Mouse (Mus musculus) liver, adult 2 months (tissue): ENCODE results near the gene C87436. TPM values are rescaled to one million over a fixed set of nuclear protein-coding genes. Genes with fewer than 3 reads are reported as not detected.

Source experiments
- DNase-seq: peaks from one replicate; pipeline ENCODE4 v3.0.0-alpha.2; 2011; ENCODE audit warnings: low read depth, low spot score; ENCODE audit errors: extremely low read depth
- H3K27ac ChIP-seq: fragments of 200-500 bp; replicated peaks from 2 replicates; pipeline ENCODE4 v1.5.1; 2012; ENCODE audit warnings: low read depth, mild to moderate bottlenecking, control low read depth, inconsistent platforms, low read length; ENCODE audit not compliant: insufficient read depth
- H3K27me3 ChIP-seq: fragments of 200-500 bp; 2 replicates; pipeline ENCODE4 v1.6.1; 2012; ENCODE audit warnings: mild to moderate bottlenecking, moderate library complexity, low read length, inconsistent platforms; ENCODE audit not compliant: control insufficient read depth, insufficient read depth
- H3K36me3 ChIP-seq: fragments of 200-500 bp; 2 replicates; pipeline ENCODE4 v1.6.1; 2012; ENCODE audit warnings: low read length, inconsistent platforms; ENCODE audit not compliant: control insufficient read depth, insufficient read depth
- H3K4me1 ChIP-seq: fragments of 200-500 bp; 2 replicates; pipeline ENCODE4 v1.6.1; 2011; ENCODE audit warnings: low read length; ENCODE audit not compliant: control insufficient read depth, insufficient read depth
- H3K4me3 ChIP-seq: fragments of 200-500 bp; 2 replicates; pipeline ENCODE4 v1.5.1; 2011; ENCODE audit warnings: low read depth, mild to moderate bottlenecking, control low read depth, low read length, moderate library complexity; ENCODE audit not compliant: insufficient read depth
- H3K79me2 ChIP-seq: fragments of 200-500 bp; 2 replicates; pipeline ENCODE4 v1.6.1; 2012; ENCODE audit warnings: inconsistent platforms, mild to moderate bottlenecking, low read length, moderate library complexity; ENCODE audit not compliant: control insufficient read depth, insufficient read depth
- H3K9ac ChIP-seq: fragments of 200-500 bp; 2 replicates; pipeline ENCODE4 v1.6.1; 2012; ENCODE audit warnings: low read depth, mild to moderate bottlenecking, control low read depth, inconsistent platforms, low read length
- CTCF ChIP-seq: fragments of 200-500 bp; IDR thresholded peaks from 2 replicates; pipeline ENCODE4 v1.5.1; 2011; ENCODE audit warnings: low read depth, low read length, control low read depth
- POLR2A ChIP-seq: fragments of 200-500 bp; IDR thresholded peaks from 2 replicates; pipeline ENCODE4 v1.6.1; 2011; ENCODE audit warnings: low read length, control low read depth; ENCODE audit not compliant: insufficient read depth; ENCODE audit errors: extremely low read depth
- WGBS: fragments of 180-500 bp; shearing (Covaris S2); methylation state at CpG from one replicate; pipeline ENCODE4 v1.1.7; 2018; 5-methylcytosine and 5-hydroxymethylcytosine counted together
- polyA plus RNA-seq: library from polyadenylated mRNA; depleted of rRNA; stranded (reverse); fragments of >200 nt; gene quantifications from 2 replicates; pipeline ENCODE4 v1.2.3, GENCODE M21; 2012
- total RNA-seq: library from RNA; depleted of rRNA; stranded (reverse); fragments of >200 nt; gene quantifications from 2 replicates; pipeline ENCODE4 v1.2.3, GENCODE M21; 2014

C87436 gene
- total and polyA plus RNA-seq, 2 experiments = 7.6 to 10.1 TPM

DNA sequence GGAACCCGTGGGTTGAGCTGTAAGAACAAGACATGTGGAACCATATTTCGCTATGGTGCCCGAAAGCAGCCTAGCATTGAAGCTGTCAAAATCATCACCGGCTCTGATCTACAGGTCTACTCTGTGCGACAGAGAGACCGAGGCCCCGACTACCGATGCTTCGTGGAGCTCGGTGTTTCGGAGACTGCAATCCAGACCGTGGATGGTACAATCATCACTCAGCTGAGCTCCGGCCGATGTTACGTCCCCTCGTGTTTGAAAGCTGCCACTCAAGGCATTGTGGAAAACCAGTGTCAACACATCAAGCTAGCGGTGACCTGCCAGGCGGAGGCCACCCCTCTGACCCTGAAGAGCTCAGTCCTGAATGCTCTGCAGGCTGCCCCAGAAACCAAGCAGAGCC is 7.4 kb downstream of the C87436 start:
- no peaks in the 10 kb centered on the region for H3K4me1 ChIP-seq
- DNase-seq = no peak
- H3K27ac ChIP-seq = no peak overlapping the region
- no peak for TF ChIP-seq CTCF
- TF ChIP-seq POLR2A = no peak
- no peaks in the 10 kb centered on the region for H3K27me3 ChIP-seq
- H3K9ac ChIP-seq = no peak overlapping the region
- WGBS = 92% methylated on average over 18 of the region's 18 CpGs
- H3K79me2 ChIP-seq = 0 out of 2 replicates have a peak, but pooled peaks cover 4% of the 10 kb centered on the region
- H3K36me3 ChIP-seq = peaks cover 38% of the 10 kb centered on the region
- no peak overlapping the region for H3K4me3 ChIP-seq

DNA sequence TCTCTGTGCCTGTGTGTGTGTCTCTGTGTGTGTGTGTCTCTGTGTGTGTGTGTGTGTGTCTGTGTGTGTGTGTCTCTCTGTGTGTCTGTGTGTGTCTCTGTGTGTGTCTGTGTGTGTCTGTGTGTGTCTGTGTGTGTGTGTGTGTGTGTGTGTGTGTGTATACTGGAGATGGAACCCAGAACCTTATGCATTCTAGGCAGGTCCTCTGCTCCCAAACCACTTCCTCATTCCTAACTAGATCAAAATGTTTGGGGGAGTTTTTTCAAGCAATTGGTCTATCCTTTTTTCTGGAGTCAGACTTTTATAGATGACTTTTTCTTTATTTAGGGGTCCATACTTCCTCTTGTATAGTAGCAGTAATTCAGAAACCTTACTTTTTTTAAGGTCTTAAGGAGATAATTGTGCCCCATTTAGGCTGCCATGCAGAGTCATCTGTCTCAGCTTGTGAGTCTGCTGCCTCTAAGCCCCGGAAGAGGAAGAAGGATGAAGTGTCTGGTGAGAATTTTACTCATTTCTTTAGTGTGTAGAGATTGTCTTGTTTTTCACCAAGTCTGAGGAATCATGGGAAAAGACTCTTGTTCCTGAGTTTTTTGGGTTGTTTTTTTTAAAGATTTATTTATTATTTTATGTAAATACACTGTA is 8.9 kb downstream of the C87436 start:
- no peak overlapping the region for H3K9ac ChIP-seq
- TF ChIP-seq CTCF (no peak), POLR2A (no peak)
- no peaks in the 10 kb centered on the region for H3K4me1 ChIP-seq
- 0 out of 2 replicates have a peak, but pooled peaks cover 4% of the 10 kb centered on the region for H3K79me2 ChIP-seq
- DNase-seq = no peak
- WGBS = 90% methylated on average over 1 of the region's 1 CpGs
- H3K4me3 ChIP-seq = no peak overlapping the region
- H3K27me3 ChIP-seq = no peaks in the 10 kb centered on the region
- H3K36me3 ChIP-seq = peaks cover 42% of the 10 kb centered on the region
- no peak overlapping the region for H3K27ac ChIP-seq

DNA sequence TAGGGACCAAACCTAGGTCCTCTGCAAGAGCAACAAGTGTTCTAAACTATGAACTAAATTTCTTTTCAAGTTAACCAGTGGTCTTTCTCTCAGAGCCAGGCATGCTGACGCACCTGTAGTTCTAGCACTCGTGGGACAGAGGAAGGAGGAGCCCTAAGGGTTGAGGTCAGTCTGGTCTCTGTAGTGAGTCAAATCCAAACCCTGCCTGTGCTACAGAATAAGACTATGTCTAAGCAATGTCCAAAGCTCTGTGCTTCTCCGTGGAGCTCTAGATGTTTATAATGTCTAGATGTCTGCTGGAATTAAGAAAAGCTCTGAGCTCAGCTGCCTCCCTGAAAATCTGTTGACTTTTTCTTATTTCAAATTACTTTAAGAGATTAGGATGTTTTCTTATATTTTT is 18.6 kb downstream of the C87436 start:
- WGBS = 94% methylated on average over 3 of the region's 3 CpGs

DNA sequence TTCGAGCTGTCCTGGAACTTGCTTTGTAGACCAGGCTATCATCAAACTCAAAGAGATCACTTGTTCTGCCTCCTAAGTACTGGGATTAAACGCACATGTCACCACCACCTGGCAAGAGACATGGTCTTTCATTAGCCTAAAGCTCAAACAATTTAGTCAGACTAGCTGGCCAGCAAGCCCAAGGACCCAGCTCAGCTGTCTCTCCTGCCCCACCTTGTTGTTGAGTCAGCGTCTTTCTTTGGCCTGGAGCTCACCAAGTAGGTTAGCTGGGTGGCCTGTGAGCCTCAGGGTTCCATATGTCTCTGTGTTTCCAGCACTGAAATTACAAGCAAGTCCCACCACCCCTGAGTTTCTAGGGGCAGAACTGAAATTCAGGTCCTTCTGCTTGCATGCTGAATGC is 24.9 kb downstream of the C87436 start:
- Histone ChIP-seq H3K36me3 (peaks cover 32% of the 10 kb centered on the region), H3K4me3 (no peak overlapping the region), H3K27me3 (no peaks in the 10 kb centered on the region), H3K4me1 (no peaks in the 10 kb centered on the region), H3K27ac (no peak overlapping the region), H3K79me2 (no peaks in the 10 kb centered on the region), H3K9ac (no peak overlapping the region)
- TF ChIP-seq POLR2A (no peak), CTCF (no peak)
- DNase-seq = no peak
- WGBS = 95% methylated on average over 3 of the region's 3 CpGs

More for the DNA sequence above, 18.6 kb downstream of the C87436 start:
- no peak overlapping the region for H3K27ac ChIP-seq
- no peaks in the 10 kb centered on the region for H3K27me3 ChIP-seq
- DNase-seq = no peak
- H3K36me3 ChIP-seq = peaks cover 41% of the 10 kb centered on the region
- no peak for TF ChIP-seq CTCF
- no peak for TF ChIP-seq POLR2A
- H3K4me3 ChIP-seq = no peak overlapping the region
- H3K9ac ChIP-seq = no peak overlapping the region
- no peaks in the 10 kb centered on the region for H3K4me1 ChIP-seq
- no peaks in the 10 kb centered on the region for H3K79me2 ChIP-seq

DNA sequence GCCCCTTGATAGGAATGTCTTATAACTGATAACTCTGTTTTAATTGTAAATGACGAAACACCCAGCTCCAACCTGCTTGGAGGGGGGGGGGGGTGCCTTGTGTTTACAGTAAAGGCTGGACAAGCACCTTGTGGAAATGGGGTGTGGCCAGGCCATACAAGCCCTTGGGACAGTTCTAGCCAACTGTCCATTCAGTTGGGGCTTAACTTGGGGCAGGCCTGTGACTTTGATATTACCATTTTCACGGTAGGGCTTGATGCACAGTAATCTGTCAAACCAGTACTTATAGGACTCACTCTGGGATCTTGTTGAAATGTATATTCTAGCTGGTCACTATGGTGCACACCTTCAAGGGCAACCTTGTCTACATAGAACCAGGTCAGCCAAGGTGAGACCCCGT is 33.1 kb downstream of the C87436 start:
- Histone ChIP-seq H3K4me1 (peaks cover 14% of the 10 kb centered on the region; the same call in 1 of the 2 replicates), H3K27me3 (no peaks in the 10 kb centered on the region), H3K36me3 (peaks cover 2% of the 10 kb centered on the region; the same call in 1 of the 2 replicates), H3K4me3 (0 out of 2 replicates have a peak overlapping the region, but pooled peaks have one; percentile 54), H3K27ac (peak overlapping the region; percentile 71), H3K9ac (peak overlapping the region; percentile 76; the same call in 1 of the 2 replicates), H3K79me2 (no peaks in the 10 kb centered on the region)
- DNase-seq = no peak
- WGBS = 84% methylated on average over 3 of the region's 3 CpGs
- no peak for TF ChIP-seq POLR2A
- no peak for TF ChIP-seq CTCF

DNA sequence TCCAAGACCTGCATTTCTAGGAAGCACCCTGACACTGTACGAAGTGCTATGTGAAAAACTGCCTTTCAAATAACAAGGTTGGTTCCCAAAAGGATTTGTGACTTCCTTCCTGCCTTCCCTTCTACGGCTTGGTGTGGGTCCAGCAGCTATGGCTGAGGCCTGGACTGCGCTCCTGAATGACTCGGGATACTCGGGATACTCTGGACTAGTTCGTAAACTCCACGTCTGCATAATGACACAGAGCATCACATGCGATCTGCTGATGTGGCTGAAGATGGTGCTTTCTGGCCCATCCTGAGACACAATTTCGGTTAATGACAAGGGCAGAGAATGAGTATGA is 33.6 kb downstream of the C87436 start:
- H3K79me2 ChIP-seq = no peaks in the 10 kb centered on the region
- H3K9ac ChIP-seq = peak overlapping the region; percentile 76
- peak overlapping the region; percentile 54 for H3K4me3 ChIP-seq
- 11% methylated on average over 9 of the region's 9 CpGs for WGBS
- TF ChIP-seq POLR2A (no peak), CTCF (no peak)
- peaks cover 14% of the 10 kb centered on the region; the same call in 1 of the 2 replicates for H3K4me1 ChIP-seq
- no peaks in the 10 kb centered on the region for H3K27me3 ChIP-seq
- DNase-seq = no peak
- H3K27ac ChIP-seq = peak overlapping the region; percentile 71
- peaks cover 2% of the 10 kb centered on the region; the same call in 1 of the 2 replicates for H3K36me3 ChIP-seq
